Mouse (Mus musculus): ENCODE data around the gene Cmklr1. TPM values are rescaled to one million over a fixed set of nuclear protein-coding genes. Genes with fewer than 3 reads are reported as not detected.

Cmklr1 gene
- polyA plus RNA-seq, 1 experiment from 2014 or later, result 3.6 TPM

GRCm38 (mm10) chr5:113678743-113679452 is 28.7 kb upstream of the Cmklr1 start:
- WGBS, result 78% methylated on average over 10 of the region's 10 CpGs
- H3K27me3 ChIP-seq, result no peaks in the 10 kb centered on the region
- no peaks in the 10 kb centered on the region for H3K9me3 ChIP-seq
- H3K9ac ChIP-seq, result no peak overlapping the region
- no peak overlapping the region for H3K4me3 ChIP-seq
- H3K4me1 ChIP-seq, result no peaks in the 10 kb centered on the region
- H3K4me2 ChIP-seq (replicated peaks), result no peak overlapping the region
- H3K36me3 ChIP-seq, result no peaks in the 10 kb centered on the region
- no peak for ATAC-seq (ENCODE audit: low FRiP score, low read depth)
- H3K27ac ChIP-seq, result no peak overlapping the region

- H3K9me3 ChIP-seq, result no peaks in the 10 kb centered on the region
- H3K4me3 ChIP-seq, result no peak overlapping the region
- no peak overlapping the region for H3K4me2 ChIP-seq (replicated peaks)
- ATAC-seq (ENCODE audit: low FRiP score, low read depth), result no peak
- H3K27me3 ChIP-seq, result no peaks in the 10 kb centered on the region
- H3K9ac ChIP-seq, result no peak overlapping the region
- 83% methylated on average over 6 of the region's 7 CpGs for WGBS
- H3K27ac ChIP-seq, result no peak overlapping the region
- H3K36me3 ChIP-seq, result no peaks in the 10 kb centered on the region
- no peaks in the 10 kb centered on the region for H3K4me1 ChIP-seq
These were observed 27.3 kb upstream of the Cmklr1 start for GRCm38 (mm10) chr5:113677541-113677940.

- no peak for ATAC-seq (ENCODE audit: low FRiP score, low read depth)
- Histone ChIP-seq H3K4me3 (no peak overlapping the region), H3K4me1 (no peaks in the 10 kb centered on the region), H3K4me2 (replicated peaks) (no peak overlapping the region), H3K9ac (no peak overlapping the region), H3K27me3 (no peaks in the 10 kb centered on the region), H3K36me3 (no peaks in the 10 kb centered on the region), H3K27ac (no peak overlapping the region), H3K9me3 (no peaks in the 10 kb centered on the region)
- 65% methylated on average over 7 of the region's 7 CpGs for WGBS
These were observed 24.6 kb upstream of the Cmklr1 start for GRCm38 (mm10) chr5:113674851-113675250.

GRCm38 (mm10) chr5:113672456-113672855 is 22.2 kb upstream of the Cmklr1 start:
- Histone ChIP-seq H3K4me3 (no peak overlapping the region), H3K4me1 (no peaks in the 10 kb centered on the region), H3K36me3 (no peaks in the 10 kb centered on the region), H3K4me2 (replicated peaks) (no peak overlapping the region), H3K27me3 (no peaks in the 10 kb centered on the region), H3K9ac (no peak overlapping the region), H3K27ac (no peak overlapping the region), H3K9me3 (peaks cover 3% of the 10 kb centered on the region; the same call in 1 of the 2 replicates)
- ATAC-seq (ENCODE audit: low FRiP score, low read depth), result no peak
- WGBS, result 85% methylated on average over 7 of the region's 7 CpGs

- no peaks in the 10 kb centered on the region for H3K27me3 ChIP-seq
- H3K36me3 ChIP-seq, result no peaks in the 10 kb centered on the region
- no peak for ATAC-seq (ENCODE audit: low FRiP score, low read depth)
- no peak overlapping the region for H3K4me2 ChIP-seq (replicated peaks)
- no peaks in the 10 kb centered on the region for H3K4me1 ChIP-seq
- H3K9me3 ChIP-seq, result peaks cover 3% of the 10 kb centered on the region; the same call in 1 of the 2 replicates
- 75% methylated on average over 6 of the region's 6 CpGs for WGBS
- H3K27ac ChIP-seq, result no peak overlapping the region
- H3K4me3 ChIP-seq, result no peak overlapping the region
- H3K9ac ChIP-seq, result no peak overlapping the region
These were observed 20.4 kb upstream of the Cmklr1 start for GRCm38 (mm10) chr5:113670597-113670996.

GRCm38 (mm10) chr5:113670110-113670509 is 19.9 kb upstream of the Cmklr1 start:
- Histone ChIP-seq H3K27me3 (no peaks in the 10 kb centered on the region), H3K4me1 (no peaks in the 10 kb centered on the region), H3K4me3 (no peak overlapping the region), H3K36me3 (no peaks in the 10 kb centered on the region), H3K4me2 (replicated peaks) (no peak overlapping the region), H3K27ac (no peak overlapping the region), H3K9ac (no peak overlapping the region), H3K9me3 (peaks cover 3% of the 10 kb centered on the region; the same call in 1 of the 2 replicates)
- 64% methylated on average over 3 of the region's 3 CpGs for WGBS
- no peak for ATAC-seq (ENCODE audit: low FRiP score, low read depth)

- Histone ChIP-seq H3K4me1 (peaks cover 21% of the 10 kb centered on the region), H3K27ac (no peak overlapping the region), H3K4me2 (replicated peaks) (no peak overlapping the region), H3K4me3 (no peak overlapping the region), H3K9me3 (peaks cover 7% of the 10 kb centered on the region; the same call in 1 of the 2 replicates), H3K9ac (no peak overlapping the region), H3K27me3 (no peaks in the 10 kb centered on the region), H3K36me3 (no peaks in the 10 kb centered on the region)
- ATAC-seq (ENCODE audit: low FRiP score, low read depth), result no peak
- WGBS, result 78% methylated on average over 12 of the region's 12 CpGs
These were observed 14.5 kb upstream of the Cmklr1 start for GRCm38 (mm10) chr5:113664629-113665195.

- H3K27me3 ChIP-seq, result no peaks in the 10 kb centered on the region
- WGBS, result 75% methylated on average over 6 of the region's 6 CpGs
- peaks cover 7% of the 10 kb centered on the region; the same call in 1 of the 2 replicates for H3K9me3 ChIP-seq
- peak overlapping the region; percentile 14; the same call in 1 of the 2 replicates for H3K4me2 ChIP-seq (replicated peaks)
- H3K4me1 ChIP-seq, result peaks cover 21% of the 10 kb centered on the region
- H3K4me3 ChIP-seq, result no peak overlapping the region
- H3K9ac ChIP-seq, result no peak overlapping the region
- ATAC-seq (ENCODE audit: low FRiP score, low read depth), result no peak
- H3K27ac ChIP-seq, result peak overlapping the region; percentile 65; the same call in 1 of the 2 replicates
- H3K36me3 ChIP-seq, result no peaks in the 10 kb centered on the region
These were observed 13.9 kb upstream of the Cmklr1 start for GRCm38 (mm10) chr5:113664127-113664526.

GRCm38 (mm10) chr5:113660872-113661271 is 10.6 kb upstream of the Cmklr1 start:
- H3K9ac ChIP-seq, result no peak overlapping the region
- ATAC-seq (ENCODE audit: low FRiP score, low read depth), result no peak
- 65% methylated on average over 10 of the region's 10 CpGs for WGBS
- H3K9me3 ChIP-seq, result peaks cover 4% of the 10 kb centered on the region; the same call in 1 of the 2 replicates
- peaks cover 21% of the 10 kb centered on the region for H3K4me1 ChIP-seq
- H3K4me2 ChIP-seq (replicated peaks), result no peak overlapping the region
- H3K27me3 ChIP-seq, result no peaks in the 10 kb centered on the region
- H3K27ac ChIP-seq, result no peak overlapping the region
- H3K4me3 ChIP-seq, result no peak overlapping the region
- no peaks in the 10 kb centered on the region for H3K36me3 ChIP-seq

GRCm38 (mm10) chr5:113654821-113655220 is 4.6 kb upstream of the Cmklr1 start:
- Histone ChIP-seq H3K27me3 (peaks cover 3% of the 10 kb centered on the region; the same call in 1 of the 2 replicates), H3K4me2 (replicated peaks) (no peak overlapping the region), H3K9ac (no peak overlapping the region), H3K4me3 (no peak overlapping the region), H3K4me1 (peaks cover 21% of the 10 kb centered on the region), H3K27ac (no peak overlapping the region), H3K36me3 (no peaks in the 10 kb centered on the region), H3K9me3 (no peaks in the 10 kb centered on the region)
- no peak for ATAC-seq (ENCODE audit: low FRiP score, low read depth)
- WGBS, result 76% methylated on average over 12 of the region's 12 CpGs

- Histone ChIP-seq H3K4me2 (replicated peaks) (no peak overlapping the region), H3K4me1 (peaks cover 25% of the 10 kb centered on the region), H3K9ac (no peak overlapping the region), H3K36me3 (no peaks in the 10 kb centered on the region), H3K27ac (no peak overlapping the region), H3K27me3 (peaks cover 3% of the 10 kb centered on the region; the same call in 1 of the 2 replicates), H3K4me3 (no peak overlapping the region), H3K9me3 (no peaks in the 10 kb centered on the region)
- 77% methylated on average over 11 of the region's 11 CpGs for WGBS
- ATAC-seq (ENCODE audit: low FRiP score, low read depth), result no peak
These were observed 4.0 kb upstream of the Cmklr1 start for GRCm38 (mm10) chr5:113654206-113654605.

- no peak for ATAC-seq (ENCODE audit: low FRiP score, low read depth)
- peaks cover 3% of the 10 kb centered on the region; the same call in 1 of the 2 replicates for H3K27me3 ChIP-seq
- no peak overlapping the region for H3K4me2 ChIP-seq (replicated peaks)
- peaks cover 25% of the 10 kb centered on the region for H3K4me1 ChIP-seq
- no peaks in the 10 kb centered on the region for H3K36me3 ChIP-seq
- no peaks in the 10 kb centered on the region for H3K9me3 ChIP-seq
- no peak overlapping the region for H3K4me3 ChIP-seq
- WGBS, result 28% methylated on average over 5 of the region's 5 CpGs
- no peak overlapping the region for H3K27ac ChIP-seq
- no peak overlapping the region for H3K9ac ChIP-seq
These were observed 2.0 kb upstream of the Cmklr1 start for GRCm38 (mm10) chr5:113652215-113652614.

Measured in limb, embryonic 13.5 days (tissue).